Mouse (Mus musculus) common myeloid progenitor, adult 5-6 weeks (primary cell): ENCODE measurements around the gene Nprl3. TPM values are rescaled to one million over a fixed set of nuclear protein-coding genes. Genes with fewer than 3 reads are reported as not detected.
"Not testable (repeated sequence)": the region's sequence is repeated elsewhere in the genome, so short reads cannot be mapped to it uniquely, and the experiment has no call there.

Experiments used
- ATAC-seq: replicated peaks from 2 replicates; pipeline ENCODE4 v1.8.0; 2016; ENCODE audit warnings: low read depth, mild to moderate bottlenecking, moderate TSS enrichment, inconsistent platforms; ENCODE audit not compliant: poor library complexity, severe bottlenecking
- total RNA-seq: library from RNA; stranded (forward); fragments of 200-1000, 187-1606 nt; gene quantifications from 2 replicates; pipeline ENCODE4 v1.2.3, GENCODE M21; 2017

Nprl3 gene
- 7.7 and 19.6 TPM in 2 replicates for total RNA-seq

DNA sequence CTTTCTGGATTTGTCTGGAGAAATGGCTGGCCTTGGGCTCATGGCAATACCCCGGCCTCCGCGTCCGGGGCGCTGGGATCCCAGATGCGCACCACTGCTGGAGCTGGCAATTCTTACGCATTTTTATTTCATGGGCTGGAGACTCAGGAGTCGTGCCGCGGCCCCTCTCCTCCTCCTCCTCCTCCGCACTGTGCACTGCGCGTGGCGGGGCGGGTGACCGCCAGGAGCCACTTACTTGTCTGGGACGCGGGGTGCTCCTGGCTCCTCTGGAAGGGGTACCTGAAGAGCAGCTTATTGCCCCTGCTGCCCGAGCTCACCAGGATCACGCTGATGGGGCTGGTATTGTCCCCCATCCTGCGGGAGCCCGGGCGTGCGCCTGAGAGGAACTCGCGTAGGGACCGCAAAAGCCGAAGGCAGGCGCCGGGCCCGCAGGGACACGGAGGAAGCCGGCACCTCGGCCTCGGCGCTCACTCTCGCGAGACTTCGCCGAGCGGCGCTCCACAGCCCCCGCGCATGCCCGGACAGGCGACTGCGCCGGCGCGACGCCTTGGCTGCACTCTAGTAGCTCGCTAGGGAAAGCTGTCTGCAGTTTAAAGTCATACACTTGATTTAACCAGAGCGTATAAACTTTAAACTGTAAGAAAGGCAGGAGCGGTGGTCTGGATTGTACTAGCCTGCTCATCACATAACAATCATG is at the start of gene Nprl3:
Nprl3 (minus strand) TSS at position 520 of the 697 bp plus-strand sequence.
- peak; percentile 76 for ATAC-seq

DNA sequence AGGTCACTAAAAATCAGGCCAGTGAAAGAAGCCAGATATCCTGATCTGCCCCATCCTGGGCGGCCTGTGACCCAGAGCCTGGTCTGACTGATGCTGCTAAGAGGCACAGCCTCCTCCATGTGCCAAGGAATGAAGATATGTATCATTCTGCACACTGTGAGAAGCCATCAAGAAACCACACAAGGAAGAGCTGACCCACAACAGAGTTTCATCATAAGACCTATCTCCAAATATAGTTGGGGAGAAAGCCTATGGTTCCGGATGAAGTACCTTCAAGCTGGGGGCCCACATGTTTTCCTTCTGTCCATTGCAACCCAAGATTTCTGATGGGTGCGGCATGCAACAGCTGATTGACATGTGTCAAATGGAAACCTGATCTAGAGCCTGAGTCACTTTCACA is 48.5 kb upstream of the Nprl3 start:
- 0 out of 2 replicates have a peak, but pooled peaks have one; percentile 14 for ATAC-seq

DNA sequence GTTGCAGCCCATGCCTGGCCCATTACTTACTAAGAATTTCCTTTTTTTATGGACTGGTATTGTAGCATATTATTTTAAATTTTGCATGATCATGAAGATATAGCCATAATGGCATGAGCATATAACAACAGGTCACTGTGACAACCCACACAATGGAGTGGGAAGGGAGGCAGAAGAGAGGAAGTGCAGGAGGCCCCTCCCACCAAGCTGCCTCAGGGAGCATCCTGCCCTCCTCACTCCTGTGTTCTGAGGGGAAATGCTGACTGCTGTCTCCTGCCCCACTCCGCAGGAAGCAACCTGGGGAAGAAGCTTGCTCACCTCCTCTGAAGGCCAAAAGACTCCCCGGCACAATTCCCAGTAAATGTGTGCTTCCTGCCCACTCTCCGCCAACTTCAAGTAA is 42.4 kb upstream of the Nprl3 start:
- ATAC-seq: 0 out of 2 replicates have a peak, but pooled peaks have one; percentile 54

DNA sequence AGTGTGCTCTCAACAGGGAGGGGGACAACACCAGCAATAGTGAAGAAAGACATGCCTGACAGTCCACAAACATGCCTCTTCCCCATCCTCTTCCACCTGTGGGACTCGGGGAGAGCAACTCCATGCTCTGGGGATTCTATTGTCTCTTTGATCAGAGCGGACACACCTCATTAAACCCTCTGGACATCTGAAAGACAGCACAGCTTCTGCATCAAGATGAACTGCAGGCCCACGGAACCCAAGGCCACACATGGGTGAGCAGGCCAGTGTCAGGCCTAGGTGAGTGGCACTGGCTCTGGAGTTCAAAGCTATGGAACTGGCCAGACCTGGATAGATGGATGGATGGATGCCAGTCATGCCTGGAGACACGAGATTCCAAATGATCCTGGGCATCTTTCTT is 41.9 kb upstream of the Nprl3 start:
- ATAC-seq: no peak

DNA sequence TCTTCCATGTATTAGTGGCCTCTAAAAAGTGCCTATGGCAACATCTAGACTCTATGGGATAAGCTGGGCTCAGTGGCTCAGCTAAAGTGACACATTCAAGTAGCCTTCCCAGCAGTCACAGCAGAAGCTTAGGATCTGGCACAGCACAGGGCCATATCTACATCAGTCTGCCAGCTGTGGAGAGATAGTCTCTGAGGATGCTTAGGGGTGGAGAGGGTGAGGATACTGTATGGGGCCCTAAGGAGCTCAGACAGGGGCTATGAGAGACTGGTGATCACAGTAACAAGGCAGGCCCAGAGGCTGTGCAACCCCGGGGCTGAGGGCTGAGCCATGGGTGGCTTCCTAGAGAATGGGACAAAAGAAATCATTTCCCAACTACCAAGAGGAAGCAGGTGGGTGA is 39.5 kb upstream of the Nprl3 start:
- no peak for ATAC-seq

DNA sequence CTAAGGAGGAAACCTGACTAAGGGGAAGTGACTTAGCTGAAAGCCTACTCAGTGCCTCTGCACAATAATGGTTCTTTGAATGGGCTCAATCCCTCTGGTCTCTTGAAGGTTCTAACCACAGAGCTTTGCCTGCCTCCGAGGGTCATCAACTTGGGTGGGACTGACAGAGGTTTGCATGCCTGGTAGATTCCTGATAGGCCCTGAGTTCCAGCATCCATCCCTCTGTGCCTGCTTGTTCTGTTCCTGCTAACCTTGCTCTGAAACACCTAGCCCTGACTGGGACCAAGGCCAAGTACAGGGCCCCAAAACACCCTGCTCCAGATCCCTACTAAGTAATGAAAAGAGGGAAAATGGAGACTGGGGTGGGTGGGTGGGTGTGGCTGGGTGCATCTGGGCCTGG is 35.9 kb upstream of the Nprl3 start:
- no peak for ATAC-seq

DNA sequence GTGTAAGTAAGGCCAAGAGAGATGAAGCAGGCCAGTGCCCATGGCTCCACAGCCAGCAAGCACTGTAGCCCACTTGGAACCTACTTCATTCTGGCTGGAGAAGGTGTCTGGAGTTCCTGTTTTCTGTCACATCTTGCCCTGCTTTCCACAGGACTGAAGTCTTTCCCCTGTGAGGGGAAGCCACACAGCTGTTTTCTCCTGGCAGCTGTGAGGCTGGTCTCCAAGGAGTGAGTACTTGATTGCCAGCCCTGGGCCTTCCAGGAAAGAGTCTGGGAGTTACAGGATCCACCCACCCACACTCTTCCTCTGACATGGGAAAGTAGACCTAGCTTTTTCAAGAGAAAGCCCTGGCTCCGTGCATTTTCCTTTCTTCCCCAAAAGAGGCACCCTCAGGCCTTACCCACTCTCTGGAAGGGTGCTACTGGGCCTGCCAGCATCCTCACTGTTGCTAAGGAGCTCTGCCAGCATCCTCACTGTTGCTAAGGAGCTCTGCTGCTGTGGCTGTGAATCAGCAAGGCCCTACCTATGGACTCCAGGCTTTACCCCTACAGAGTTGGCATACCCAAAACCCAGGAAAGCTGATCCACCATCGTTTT is 35.4 kb upstream of the Nprl3 start:
- ATAC-seq: no peak

DNA sequence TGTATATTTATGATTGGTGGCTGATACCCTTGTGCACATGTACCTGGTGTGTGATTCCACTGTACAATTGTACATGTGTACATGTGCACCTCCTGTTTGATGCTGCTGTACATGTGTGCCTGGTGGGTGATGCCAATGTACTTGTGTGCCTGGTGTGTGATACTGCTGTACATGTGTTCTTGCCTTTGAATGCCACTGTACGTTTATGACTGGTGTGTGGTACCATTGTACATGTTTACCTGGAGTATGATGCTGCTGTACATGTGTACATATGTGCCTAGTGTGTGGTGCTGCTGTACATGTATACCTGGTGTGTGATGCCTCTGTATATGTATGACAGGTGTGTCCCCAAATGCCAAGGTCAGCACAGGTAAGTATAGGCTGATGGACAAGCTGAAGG is 34.0 kb upstream of the Nprl3 start:
- ATAC-seq: no peak

DNA sequence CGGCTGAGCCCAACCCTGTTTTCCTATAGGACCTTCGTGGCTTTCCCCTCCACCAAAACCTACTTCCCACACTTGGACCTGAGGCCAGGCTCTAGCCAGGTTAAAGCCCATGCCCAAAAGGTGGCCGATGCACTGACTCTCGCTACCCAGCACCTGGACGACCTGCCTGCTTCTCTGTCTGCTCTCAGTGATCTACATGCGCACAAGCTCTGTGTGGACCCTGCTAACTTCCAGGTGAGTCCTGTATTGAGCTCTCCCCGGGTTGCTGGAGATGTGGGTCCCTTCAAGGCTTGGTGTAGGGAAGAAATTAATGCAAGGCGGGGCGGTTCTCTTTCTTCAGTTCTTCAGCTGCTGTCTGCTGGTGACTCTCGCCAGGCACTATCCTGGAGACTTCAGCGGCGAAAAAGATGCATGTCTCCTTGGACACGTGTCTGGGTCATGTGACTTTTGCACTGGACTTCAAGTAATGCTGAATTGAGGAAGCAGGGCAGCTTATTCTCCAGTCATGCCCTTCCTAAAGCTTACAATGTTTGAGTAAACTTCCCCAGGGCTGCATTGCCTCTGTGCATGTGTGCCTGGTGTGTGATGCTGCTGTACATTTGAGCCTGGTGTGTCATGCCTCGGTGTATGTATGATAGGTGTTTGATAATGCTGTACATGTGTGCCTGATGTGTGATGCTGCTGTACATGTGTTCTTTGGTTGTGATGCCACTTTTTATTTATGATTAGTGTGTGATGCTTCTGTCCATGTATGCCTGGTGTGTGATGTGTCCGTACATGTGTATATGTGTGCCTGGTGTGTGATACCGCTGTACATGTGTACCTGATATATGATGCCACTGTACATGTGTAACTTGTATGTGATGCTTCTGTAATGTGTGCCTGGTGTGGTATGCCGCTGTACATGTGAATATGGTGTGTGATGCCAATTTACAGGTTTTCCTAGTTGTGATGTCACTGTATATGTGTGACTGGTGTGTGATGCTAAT is 33.1 kb upstream of the Nprl3 start:
- ATAC-seq: peak; percentile 19

DNA sequence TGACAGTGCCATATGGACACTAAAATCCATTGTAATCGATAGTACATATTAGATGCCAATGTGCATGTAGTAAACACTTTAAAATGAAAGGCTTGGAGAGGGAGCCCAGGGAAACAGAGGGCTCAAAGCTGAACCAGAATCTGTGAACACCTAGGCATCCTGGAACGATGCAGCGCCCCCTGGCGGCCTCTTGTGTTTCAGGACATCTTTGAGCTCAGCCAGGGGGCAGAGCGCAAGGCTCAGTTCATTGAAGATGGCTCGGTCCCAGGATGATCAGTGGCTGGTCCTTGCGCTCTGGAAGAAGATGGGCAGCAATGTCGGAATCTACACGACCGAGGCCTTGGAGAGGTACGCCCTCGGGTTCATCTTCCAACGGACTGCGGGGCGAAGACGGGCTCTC is 32.4 kb upstream of the Nprl3 start, which contains the start of gene Hbq1a:
Hbq1a (plus strand) TSS at position 205 of the 400 bp plus-strand sequence.
- ATAC-seq: peak; percentile 59

DNA sequence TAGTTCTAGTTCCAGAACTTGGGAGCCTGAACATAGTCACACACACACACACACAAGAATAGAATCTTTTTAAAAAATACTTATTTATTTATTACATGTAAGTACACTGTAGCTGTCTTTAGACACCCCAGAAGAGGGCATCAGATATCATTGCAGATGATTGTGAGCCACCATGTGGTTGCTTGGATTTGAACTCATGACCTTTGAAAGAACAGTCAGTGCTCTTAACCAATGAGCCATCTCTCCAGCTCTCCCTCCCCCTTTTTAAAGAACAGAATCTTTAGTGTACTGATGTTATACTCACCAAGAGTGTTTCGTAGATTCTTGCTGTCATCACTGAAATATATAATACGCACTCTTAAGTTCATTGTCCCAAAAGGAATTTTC is 31.0 kb upstream of the Nprl3 start:
- ATAC-seq: no peak

DNA sequence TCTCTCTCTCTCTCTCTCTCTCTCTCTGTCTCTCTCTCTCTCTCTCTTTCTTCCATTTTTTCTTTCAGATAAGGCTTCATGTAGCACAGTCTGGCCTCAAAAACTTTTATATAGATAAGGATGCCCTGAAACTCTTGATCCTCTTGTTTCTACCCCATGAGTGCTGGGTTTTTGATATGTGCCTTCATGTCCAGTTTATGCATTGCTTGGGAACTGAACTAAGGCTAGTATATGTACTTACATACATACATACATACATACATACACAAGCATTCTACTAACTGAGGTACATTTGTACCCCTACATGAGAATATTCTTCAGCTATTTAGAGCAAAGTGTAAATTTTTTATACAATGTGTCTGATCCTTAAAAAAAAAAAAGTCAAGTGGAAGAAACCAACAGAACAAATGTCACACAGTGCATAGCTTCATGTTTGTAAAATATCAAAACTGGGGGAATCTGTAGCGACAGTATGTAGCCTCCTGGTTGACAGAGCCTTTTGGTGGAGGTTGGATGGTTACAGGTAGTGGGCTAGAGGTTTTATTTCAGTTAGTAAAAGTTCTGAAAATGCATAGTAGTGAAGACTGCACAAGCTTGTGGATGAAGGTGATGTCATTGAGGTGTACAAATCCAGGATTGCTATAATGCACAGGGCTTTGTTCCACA is 30.5 kb upstream of the Nprl3 start:
- ATAC-seq: no peak

DNA sequence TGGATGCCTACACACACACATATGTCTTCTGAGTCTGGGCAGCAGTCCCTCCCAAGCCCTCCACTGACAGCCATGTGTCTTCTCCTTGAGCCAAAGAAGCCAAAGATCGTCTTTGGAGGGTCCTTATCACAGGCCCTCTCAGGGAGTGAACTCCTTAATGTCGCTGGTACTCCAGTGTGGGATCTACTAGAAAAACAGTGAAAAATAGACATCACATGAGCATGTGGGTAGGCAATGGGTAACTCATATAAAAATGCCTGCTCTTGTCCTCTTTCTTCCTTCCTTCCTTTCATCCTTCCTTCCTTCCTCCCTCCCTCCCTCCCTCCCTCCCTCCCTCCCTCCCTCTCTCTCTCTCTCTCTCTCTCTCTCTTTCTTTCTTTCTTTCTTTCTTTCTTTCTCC is 29.9 kb upstream of the Nprl3 start:
- not testable (repeated sequence) for ATAC-seq

DNA sequence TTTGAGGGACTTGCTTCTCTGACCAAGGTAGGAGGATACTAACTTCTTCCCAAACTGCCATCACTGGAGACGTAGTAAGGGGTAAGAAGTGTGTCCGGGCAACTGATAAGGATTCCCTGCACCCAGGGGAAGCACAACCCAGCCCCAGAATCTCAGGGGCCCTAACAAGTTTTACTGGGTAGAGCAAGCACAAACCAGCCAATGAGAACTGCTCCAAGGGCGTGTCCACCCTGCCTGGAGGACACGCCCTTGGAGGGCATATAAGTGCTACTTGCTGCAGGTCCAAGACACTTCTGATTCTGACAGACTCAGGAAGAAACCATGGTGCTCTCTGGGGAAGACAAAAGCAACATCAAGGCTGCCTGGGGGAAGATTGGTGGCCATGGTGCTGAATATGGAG is 28.7 kb upstream of the Nprl3 start, which contains the start of gene Hba-a2:
Hba-a2 (plus strand) TSS at position 287 of the 400 bp plus-strand sequence.
- peak; percentile 63 for ATAC-seq

DNA sequence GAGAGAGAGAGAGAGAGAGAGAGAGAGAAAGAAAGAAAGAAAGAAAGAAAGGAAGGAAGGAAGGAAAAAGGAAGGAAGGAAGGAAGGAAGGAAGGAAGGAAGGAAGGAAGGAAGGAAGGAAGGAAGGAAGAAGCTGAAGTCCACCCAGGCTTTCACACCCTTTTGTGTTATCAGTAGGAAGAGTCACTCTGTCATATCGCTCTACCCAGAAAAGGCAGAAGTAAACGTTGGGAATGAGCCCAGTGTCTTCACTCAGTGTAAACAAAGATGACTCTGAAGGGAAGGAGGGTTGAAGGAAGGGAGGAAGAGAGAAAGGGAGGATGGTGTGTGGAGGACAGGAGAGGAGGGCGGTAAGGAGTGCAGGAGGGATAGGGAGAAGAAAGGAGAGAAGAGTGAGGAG is 26.0 kb upstream of the Nprl3 start:
- ATAC-seq: not testable (repeated sequence)

DNA sequence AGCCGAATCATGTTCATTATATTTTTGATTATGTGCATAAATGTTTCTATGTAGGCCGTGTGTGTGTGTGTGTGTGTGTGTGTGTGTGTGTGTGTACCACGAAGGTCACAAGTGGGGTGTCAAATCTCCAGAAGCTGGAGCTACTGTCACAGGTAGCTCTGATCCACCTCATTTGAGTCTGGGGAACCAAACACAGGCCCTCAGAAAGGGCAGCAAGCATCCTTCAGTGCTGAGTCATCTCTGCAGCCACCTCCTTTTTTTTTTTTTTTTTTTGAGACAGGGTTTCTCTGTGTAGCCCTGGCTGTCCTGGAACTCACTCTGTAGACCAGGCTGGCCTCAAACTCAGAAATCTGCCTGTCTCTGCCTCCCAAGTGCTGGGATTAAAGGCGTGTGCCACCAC is 25.3 kb upstream of the Nprl3 start:
- not testable (repeated sequence) for ATAC-seq

DNA sequence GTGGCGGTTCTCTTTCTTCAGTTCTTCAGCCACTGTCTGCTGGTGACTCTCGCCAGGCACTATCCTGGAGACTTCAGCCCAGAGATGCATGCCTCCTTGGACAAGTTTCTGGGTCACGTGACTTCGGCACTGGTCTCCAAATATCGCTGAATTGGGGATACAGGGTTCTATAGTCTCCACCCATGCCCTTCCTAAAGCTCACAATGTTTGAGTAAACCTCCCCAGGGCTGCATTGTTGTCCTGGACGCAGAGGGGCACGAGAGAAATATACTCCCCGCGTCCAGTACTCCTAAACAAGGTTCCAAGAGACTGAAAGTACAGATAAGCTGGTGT is 20.0 kb upstream of the Nprl3 start:
- no peak for ATAC-seq

DNA sequence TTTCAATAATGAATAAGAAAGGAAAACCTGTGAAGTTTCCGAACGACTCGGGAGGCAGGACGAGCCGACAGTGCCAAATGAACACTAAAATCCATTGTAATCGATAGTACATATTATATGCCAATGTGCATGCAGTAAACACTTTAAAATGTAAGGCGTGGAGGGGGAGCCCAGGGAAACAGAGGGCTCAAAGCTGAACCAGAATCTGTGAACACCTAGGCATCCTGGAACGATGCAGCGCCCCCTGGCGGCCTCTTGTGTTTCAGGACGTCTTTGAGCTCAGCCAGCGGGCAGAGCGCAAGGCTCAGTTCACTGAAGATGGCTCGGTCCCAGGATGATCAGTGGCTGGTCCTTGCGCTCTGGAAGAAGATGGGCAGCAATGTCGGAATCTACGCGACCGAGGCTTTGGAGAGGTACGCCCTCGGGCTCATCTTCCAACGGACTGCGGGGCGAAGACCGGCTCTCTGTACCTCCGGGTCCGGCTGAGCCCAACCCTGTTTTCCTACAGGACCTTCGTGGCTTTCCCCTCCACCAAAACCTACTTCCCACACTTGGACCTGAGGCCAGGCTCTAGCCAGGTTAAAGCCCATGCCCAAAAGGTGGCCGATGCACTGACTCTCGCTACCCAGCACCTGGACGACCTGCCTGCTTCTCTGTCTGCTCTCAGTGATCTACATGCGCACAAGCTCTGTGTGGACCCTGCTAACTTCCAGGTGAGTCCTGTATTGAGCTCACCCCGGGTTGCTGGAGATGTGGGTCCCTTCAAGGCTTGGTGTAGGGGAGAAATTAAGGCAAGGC is 19.4 kb upstream of the Nprl3 start, which contains the start of gene Hbq1b:
Hbq1b (plus strand) TSS at position 271 of the 798 bp plus-strand sequence.
- peak; percentile 71 for ATAC-seq

DNA sequence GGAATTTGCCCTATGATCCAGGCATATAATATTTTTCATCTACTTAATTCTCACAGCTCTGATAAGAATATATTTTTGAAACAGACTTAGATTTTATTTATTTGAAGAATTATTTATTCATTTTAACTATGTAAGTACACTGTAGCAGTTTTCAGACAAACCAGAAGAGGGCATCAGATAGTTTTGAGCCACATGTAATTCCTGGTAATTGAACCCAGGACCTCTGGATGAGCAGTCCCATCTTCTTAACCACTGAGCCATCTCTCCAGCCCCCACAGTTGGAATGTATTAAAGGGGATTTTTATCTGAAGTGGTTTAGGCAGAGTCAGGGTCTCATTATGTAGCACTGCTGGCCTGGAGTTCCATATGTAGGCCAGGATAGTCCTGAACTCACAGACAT is 18.4 kb upstream of the Nprl3 start:
- not testable (repeated sequence) for ATAC-seq
